Mouse (Mus musculus) limb, embryonic 10.5 days (tissue): Measurements from ENCODE around the gene Zfp637. TPM values are rescaled to one million over a fixed set of nuclear protein-coding genes. Genes with fewer than 3 reads are reported as not detected.

Experiments
- DNase-seq: peaks from one replicate; pipeline ENCODE4 v3.0.0-alpha.2; 2017; ENCODE audit warnings: low spot score
- H3K27ac ChIP-seq: fragments of 300-500 bp; sonication (generic); 2 replicates; pipeline ENCODE4 v1.5.1; 2016; ENCODE audit warnings: mild to moderate bottlenecking
- H3K27me3 ChIP-seq: fragments of 300-500 bp; sonication (generic); 2 replicates; pipeline ENCODE4 v1.6.1; 2016; ENCODE audit warnings: low read depth, mild to moderate bottlenecking; ENCODE audit not compliant: poor library complexity, severe bottlenecking
- H3K36me3 ChIP-seq: fragments of 300-500 bp; sonication (generic); 2 replicates; pipeline ENCODE4 v1.6.1; 2016; ENCODE audit warnings: mild to moderate bottlenecking, moderate library complexity
- H3K4me1 ChIP-seq: fragments of 300-500 bp; sonication (generic); 2 replicates; pipeline ENCODE4 v1.6.1; 2016
- H3K4me3 ChIP-seq: fragments of 300-500 bp; sonication (generic); 2 replicates; pipeline ENCODE4 v1.5.1; 2016; ENCODE audit warnings: mild to moderate bottlenecking, moderate library complexity
- H3K9me3 ChIP-seq: fragments of 300-500 bp; sonication (generic); replicated peaks from 2 replicates; pipeline ENCODE4 v1.6.1; 2016; ENCODE audit warnings: mild to moderate bottlenecking
- WGBS: fragments of 180-500 bp; shearing (Covaris S2); methylation state at CpG from one replicate; pipeline ENCODE4 v1.1.7; 2016; 5-methylcytosine and 5-hydroxymethylcytosine counted together
- polyA plus RNA-seq: library from polyadenylated mRNA; unstranded; fragments of >200 nt; fragmentation: Nextera tagmentation; extraction: Ambion mirVana; gene quantifications from 2 replicates; pipeline ENCODE4 v1.2.1, GENCODE M21; 2016

Zfp637 gene
- 99.2 and 128 TPM in 2 replicates for polyA plus RNA-seq

DNA sequence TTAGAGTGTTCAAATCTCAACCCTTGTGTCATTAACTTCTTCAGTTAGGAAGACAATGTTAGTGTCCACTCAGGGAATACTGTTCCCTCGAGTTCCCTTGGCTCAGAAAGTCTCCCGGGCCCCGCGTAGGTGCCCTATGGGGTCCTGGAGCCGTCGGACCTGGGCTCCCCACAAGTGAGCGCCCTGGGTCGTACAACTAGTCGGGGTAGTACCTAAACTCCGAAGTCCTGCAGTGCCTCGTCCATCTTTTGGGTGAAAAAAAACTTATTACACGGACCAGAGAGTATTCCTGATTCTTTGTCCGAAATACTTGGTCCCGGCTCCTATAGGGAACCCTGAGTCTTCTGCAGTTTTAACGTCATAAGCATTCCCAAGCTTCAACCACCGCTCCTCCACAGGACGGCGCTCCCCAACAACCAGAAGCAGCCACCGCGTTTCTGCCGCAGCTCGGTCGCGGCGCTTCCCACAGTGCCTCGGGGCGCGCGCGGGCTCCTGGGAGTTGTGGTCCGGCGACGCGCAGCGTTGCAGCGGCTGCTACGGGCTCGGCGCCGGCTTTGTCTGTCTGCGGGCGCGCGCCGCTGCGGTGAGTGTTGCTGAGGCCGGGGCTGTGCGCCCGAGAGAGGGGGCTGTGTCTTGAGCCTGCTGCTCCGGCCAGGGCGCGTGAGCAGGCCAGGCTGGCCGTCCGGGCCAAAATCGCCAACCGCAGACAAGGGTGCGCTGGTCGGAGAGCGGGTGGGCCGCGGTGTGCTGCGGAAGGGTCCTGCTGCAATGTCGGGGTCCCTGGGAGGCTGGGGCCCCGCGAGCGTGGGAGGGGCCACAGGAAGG lies at the start of gene Zfp637:
Gene Zfp637, plus strand, starts transcription at position 495 of the 825 bp plus-strand sequence.
- Histone ChIP-seq H3K36me3 (peaks cover 31% of the 10 kb centered on the region), H3K27ac (peak within 1 kb of the TSS; percentile 99), H3K27me3 (no peaks in the 10 kb centered on the region), H3K4me1 (peaks cover 13% of the 10 kb centered on the region), H3K4me3 (peak within 1 kb of the TSS; percentile 92), H3K9me3 (no peaks in the 10 kb centered on the region)
- WGBS = under 1% methylated on average over 66 of the region's 66 CpGs
- DNase-seq = peak; percentile 98

- no peaks in the 10 kb centered on the region for H3K36me3 ChIP-seq
- no peak overlapping the region for H3K27ac ChIP-seq
- no peaks in the 10 kb centered on the region for H3K27me3 ChIP-seq
- 97% methylated on average over 3 of the region's 3 CpGs for WGBS
- no peak overlapping the region for H3K4me3 ChIP-seq
- no peaks in the 10 kb centered on the region for H3K4me1 ChIP-seq
- no peaks in the 10 kb centered on the region for H3K9me3 ChIP-seq
- DNase-seq = no peak
Measured at GRCm38 (mm10) chr6:117795251-117795650, 45.7 kb upstream of the Zfp637 start.

DNA sequence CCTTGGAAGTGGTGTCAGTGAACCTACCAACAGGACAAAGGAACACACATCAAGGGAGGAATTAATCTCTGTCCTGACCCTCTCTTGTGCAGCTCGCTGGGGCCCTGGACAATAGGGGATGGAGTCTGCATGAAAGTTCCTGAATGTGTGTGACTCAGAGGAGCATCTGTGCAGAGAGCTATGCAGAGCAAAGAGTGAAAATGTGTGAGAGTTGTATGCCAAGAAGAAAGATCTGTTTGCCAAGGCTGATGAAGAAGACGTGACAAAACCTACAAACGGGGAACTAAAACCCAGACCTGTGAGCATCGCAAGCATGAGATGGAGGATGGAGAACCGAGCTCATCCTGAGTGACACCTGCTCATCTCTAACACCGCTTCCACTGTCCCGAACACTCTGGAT lies 40.2 kb upstream of the Zfp637 start:
- no peaks in the 10 kb centered on the region for H3K9me3 ChIP-seq
- no peaks in the 10 kb centered on the region for H3K36me3 ChIP-seq
- peaks cover 6% of the 10 kb centered on the region; the same call in 1 of the 2 replicates for H3K4me1 ChIP-seq
- H3K27ac ChIP-seq = no peak overlapping the region
- no peaks in the 10 kb centered on the region for H3K27me3 ChIP-seq
- no peak overlapping the region for H3K4me3 ChIP-seq
- no peak for DNase-seq
- 91% methylated on average over 7 of the region's 7 CpGs for WGBS

DNA sequence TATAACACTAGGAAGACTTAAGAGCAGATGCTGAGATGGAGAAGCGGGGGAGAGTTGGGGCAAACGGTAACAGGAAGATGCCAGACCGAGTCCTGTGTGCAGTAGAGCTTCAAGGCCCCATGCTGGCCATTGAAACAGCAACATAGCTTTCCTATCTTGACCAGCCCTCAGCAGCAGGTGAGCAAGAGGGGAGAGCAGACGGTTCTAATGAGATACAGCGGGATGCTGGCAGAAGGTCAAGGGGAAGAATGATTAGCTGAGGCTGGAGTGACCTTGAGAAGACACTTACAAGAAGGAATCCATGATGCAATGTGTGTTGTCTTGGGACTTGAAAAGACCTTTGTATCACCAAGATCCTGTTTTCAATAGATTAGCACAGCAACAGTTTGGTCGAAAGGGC lies 39.2 kb upstream of the Zfp637 start:
- DNase-seq = no peak
- 83% methylated on average over 6 of the region's 6 CpGs for WGBS
- H3K4me1 ChIP-seq = peaks cover 6% of the 10 kb centered on the region; the same call in 1 of the 2 replicates
- H3K36me3 ChIP-seq = no peaks in the 10 kb centered on the region
- H3K9me3 ChIP-seq = no peaks in the 10 kb centered on the region
- H3K27ac ChIP-seq = no peak overlapping the region
- H3K27me3 ChIP-seq = no peaks in the 10 kb centered on the region
- no peak overlapping the region for H3K4me3 ChIP-seq

- DNase-seq = no peak
- no peak overlapping the region for H3K27ac ChIP-seq
- no peak overlapping the region for H3K4me3 ChIP-seq
- H3K4me1 ChIP-seq = peaks cover 9% of the 10 kb centered on the region
- no peaks in the 10 kb centered on the region for H3K9me3 ChIP-seq
- 92% methylated on average over 1 of the region's 1 CpGs for WGBS
- no peaks in the 10 kb centered on the region for H3K36me3 ChIP-seq
- H3K27me3 ChIP-seq = no peaks in the 10 kb centered on the region
Measured at GRCm38 (mm10) chr6:117807756-117808155, 33.2 kb upstream of the Zfp637 start.

GRCm38 (mm10) chr6:117809816-117810215 lies 31.2 kb upstream of the Zfp637 start:
- WGBS = 94% methylated on average over 6 of the region's 6 CpGs
- Histone ChIP-seq H3K27ac (no peak overlapping the region), H3K4me3 (no peak overlapping the region), H3K4me1 (peaks cover 3% of the 10 kb centered on the region), H3K9me3 (no peaks in the 10 kb centered on the region), H3K36me3 (no peaks in the 10 kb centered on the region), H3K27me3 (no peaks in the 10 kb centered on the region)
- DNase-seq = no peak

DNA sequence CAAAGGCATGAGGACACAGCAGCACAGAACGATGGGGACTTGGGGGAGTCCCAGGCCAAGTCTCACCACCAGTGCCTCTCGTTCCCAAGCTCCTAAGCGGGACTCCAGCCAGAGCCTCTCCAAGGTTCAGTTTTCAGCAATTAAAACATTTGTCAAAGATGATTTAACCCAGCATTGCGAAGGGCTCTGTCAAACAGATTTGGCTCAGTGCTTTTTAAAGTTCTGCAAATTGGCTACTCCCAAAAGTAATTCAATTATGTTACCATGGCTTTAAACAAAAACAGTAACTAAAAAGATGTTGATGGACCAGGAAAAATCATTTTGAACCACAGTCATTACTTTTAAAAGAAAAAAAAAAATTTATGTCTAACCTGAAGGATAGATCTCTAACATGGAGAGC lies 30.3 kb upstream of the Zfp637 start:
- H3K9me3 ChIP-seq = no peaks in the 10 kb centered on the region
- 59% methylated on average over 4 of the region's 4 CpGs for WGBS
- H3K36me3 ChIP-seq = no peaks in the 10 kb centered on the region
- no peaks in the 10 kb centered on the region for H3K27me3 ChIP-seq
- no peak for DNase-seq
- H3K27ac ChIP-seq = no peak overlapping the region
- no peak overlapping the region for H3K4me3 ChIP-seq
- peaks cover 3% of the 10 kb centered on the region for H3K4me1 ChIP-seq

GRCm38 (mm10) chr6:117811256-117811655 lies 29.7 kb upstream of the Zfp637 start:
- no peaks in the 10 kb centered on the region for H3K27me3 ChIP-seq
- no peak for DNase-seq
- no peak overlapping the region for H3K4me3 ChIP-seq
- H3K36me3 ChIP-seq = no peaks in the 10 kb centered on the region
- H3K27ac ChIP-seq = no peak overlapping the region
- WGBS = 78% methylated on average over 5 of the region's 5 CpGs
- H3K9me3 ChIP-seq = no peaks in the 10 kb centered on the region
- peaks cover 3% of the 10 kb centered on the region for H3K4me1 ChIP-seq

DNA sequence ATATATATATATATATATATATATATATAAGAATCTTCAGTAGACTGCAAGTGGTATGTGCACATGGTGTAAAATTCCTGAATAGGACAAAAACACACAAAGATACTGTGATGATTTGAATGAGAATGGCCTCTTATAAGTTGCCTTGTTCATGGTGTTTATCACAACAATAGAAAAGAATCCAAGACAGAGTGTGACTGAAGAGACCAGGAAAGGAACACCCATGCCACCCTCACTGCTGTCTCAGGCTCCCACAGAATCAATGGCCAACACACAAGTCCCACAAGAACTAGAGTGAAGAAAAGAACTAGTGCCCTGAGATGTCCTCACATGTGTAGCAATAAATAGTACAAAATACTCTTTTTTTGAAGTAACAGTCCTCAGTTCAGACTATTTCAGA lies 26.3 kb upstream of the Zfp637 start:
- Histone ChIP-seq H3K4me1 (peaks cover 3% of the 10 kb centered on the region), H3K4me3 (no peak overlapping the region), H3K27me3 (no peaks in the 10 kb centered on the region), H3K36me3 (no peaks in the 10 kb centered on the region), H3K9me3 (no peaks in the 10 kb centered on the region), H3K27ac (no peak overlapping the region)
- DNase-seq = no peak

DNA sequence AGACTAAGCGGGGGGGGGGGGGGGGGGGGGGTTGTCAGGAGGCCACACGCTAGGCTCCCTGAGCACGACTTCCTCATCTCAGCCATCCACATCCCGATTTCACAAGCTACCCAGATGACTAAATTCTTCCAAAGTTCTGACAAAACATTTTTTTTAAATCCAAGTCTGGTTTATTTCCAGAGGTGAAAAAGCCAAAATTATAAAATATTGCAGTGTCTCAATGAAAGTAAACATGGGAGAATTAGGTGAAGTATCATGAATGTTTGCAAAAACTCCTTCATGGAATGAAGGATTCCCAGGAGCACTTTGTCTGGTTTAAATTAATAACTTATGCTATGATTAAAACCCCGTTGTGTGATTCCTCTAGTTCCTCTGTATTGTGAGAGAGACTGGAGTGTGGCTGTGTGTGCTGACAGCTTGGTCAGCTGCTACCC lies 23.9 kb upstream of the Zfp637 start:
- Histone ChIP-seq H3K4me3 (no peak overlapping the region), H3K4me1 (no peaks in the 10 kb centered on the region), H3K27me3 (0 out of 2 replicates have a peak, but pooled peaks cover under 1% of the 10 kb centered on the region), H3K9me3 (no peaks in the 10 kb centered on the region), H3K36me3 (no peaks in the 10 kb centered on the region), H3K27ac (no peak overlapping the region)
- no peak for DNase-seq
- 64% methylated on average over 5 of the region's 5 CpGs for WGBS

GRCm38 (mm10) chr6:117820327-117820726 lies 20.7 kb upstream of the Zfp637 start:
- Histone ChIP-seq H3K4me1 (peaks cover 15% of the 10 kb centered on the region), H3K27me3 (0 out of 2 replicates have a peak, but pooled peaks cover 12% of the 10 kb centered on the region), H3K36me3 (no peaks in the 10 kb centered on the region), H3K27ac (no peak overlapping the region), H3K4me3 (no peak overlapping the region), H3K9me3 (no peaks in the 10 kb centered on the region)
- 89% methylated on average over 14 of the region's 14 CpGs for WGBS
- DNase-seq = no peak

GRCm38 (mm10) chr6:117825369-117825768 lies 15.6 kb upstream of the Zfp637 start:
- Histone ChIP-seq H3K27ac (0 out of 2 replicates have a peak overlapping the region, but pooled peaks have one; percentile 6), H3K36me3 (no peaks in the 10 kb centered on the region), H3K27me3 (peaks cover 37% of the 10 kb centered on the region), H3K4me1 (peaks cover 27% of the 10 kb centered on the region), H3K4me3 (no peak overlapping the region), H3K9me3 (no peaks in the 10 kb centered on the region)
- DNase-seq = peak; percentile 82
- WGBS = 19% methylated on average over 4 of the region's 4 CpGs

DNA sequence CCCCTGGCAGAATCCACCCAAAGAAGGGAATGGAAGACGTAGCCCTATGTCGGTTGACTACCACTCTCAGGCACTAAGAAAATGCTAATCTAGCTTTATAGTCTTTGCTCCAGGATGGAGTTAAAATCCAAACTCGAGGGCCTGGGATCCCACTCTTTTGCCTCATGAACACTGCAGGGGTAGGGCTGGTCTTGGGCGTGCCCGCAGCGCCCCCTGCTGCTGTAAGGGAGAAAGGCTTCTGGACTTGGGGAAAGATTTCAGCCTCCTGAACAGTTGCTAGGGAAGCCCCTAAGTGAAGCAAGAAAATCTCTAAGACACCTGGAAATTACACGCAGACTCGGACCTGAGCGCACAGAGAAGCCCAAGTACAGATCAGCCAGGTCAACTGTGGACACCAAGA lies 12.7 kb upstream of the Zfp637 start:
- no peak overlapping the region for H3K27ac ChIP-seq
- H3K27me3 ChIP-seq = peaks cover 27% of the 10 kb centered on the region
- H3K9me3 ChIP-seq = no peaks in the 10 kb centered on the region
- no peak overlapping the region for H3K4me3 ChIP-seq
- peaks cover 24% of the 10 kb centered on the region for H3K4me1 ChIP-seq
- no peaks in the 10 kb centered on the region for H3K36me3 ChIP-seq
- DNase-seq = peak; percentile 88
- WGBS = 20% methylated on average over 9 of the region's 9 CpGs
